Comparison of ENCODE assay signal across 9 mouse cellular contexts in genomic region chr16:44502895-44503575, GRCm38 (mm10). TPM values are rescaled to one million over a fixed set of nuclear protein-coding genes. Genes with fewer than 3 reads are reported as not detected.
DNase-seq lines count a peak whose midpoint lies in the region; ATAC-seq and TF ChIP-seq lines count a peak whose summit lies in the region.
"Had no signal": no experiment of that assay in that cellular context is flagged by ENCODE, and none has a peak within 500 bp of the region (broad histone marks: within the 10 kb centered on the region; RNA-seq: fewer than 3 reads in every experiment).

No protein-coding gene starts in this region.

- H3K27ac ChIP-seq in heart, postnatal 0 days (ENCODE audit: low read depth) = no peak overlapping the region

- H3K9me3 ChIP-seq in heart, postnatal 0 days (replicated peaks; ENCODE audit: control insufficient read depth, low read length) = no peaks in the 10 kb centered on the region

- H3K4me2 ChIP-seq in heart, postnatal 0 days (ENCODE audit: low read depth, low read length) = no peak overlapping the region
- H3K4me2 ChIP-seq: liver, embryonic 11.5 days had no signal

- TF ChIP-seq EP300 in heart, postnatal 0 days (IDR thresholded peaks at IDR 0.05; ENCODE audit: low read depth) = no peak; the same call in 1 of the 2 replicates

- peaks cover 28% of the 10 kb centered on the region for H3K36me3 ChIP-seq in heart, postnatal 0 days (replicated peaks; ENCODE audit: control insufficient read depth, insufficient read depth, low read length)

- no peak for TF ChIP-seq POLR2A in brain, embryonic 14.5 days (IDR thresholded peaks at IDR 0.05; ENCODE audit: borderline replicate concordance, extremely low read depth, insufficient read depth, insufficient read length, poor library complexity, severe bottlenecking)

- H3K9ac ChIP-seq in heart, postnatal 0 days (replicated peaks; ENCODE audit: low read depth, low read length) = no peak overlapping the region

- TF ChIP-seq CTCF in brain, embryonic 14.5 days (IDR thresholded peaks at IDR 0.05; ENCODE audit: borderline replicate concordance, extremely low read depth, insufficient read depth, insufficient read length) = no peak
- no peak for TF ChIP-seq CTCF in heart, postnatal 0 days (IDR thresholded peaks at IDR 0.05; ENCODE audit: low read depth)

- 0 out of 2 replicates have a peak, but pooled peaks cover 8% of the 10 kb centered on the region for H3K4me1 ChIP-seq in heart, postnatal 0 days (ENCODE audit: control insufficient read depth, insufficient read depth)

- no peak overlapping the region for H3K4me3 ChIP-seq in heart, postnatal 0 days (ENCODE audit: low read depth, low read length)

- WGBS in heart, postnatal 0 days = 30% methylated on average over 8 of the region's 8 CpGs

- peak; percentile 42 for DNase-seq in gastrocnemius, postnatal 10 days
- DNase-seq in gastrocnemius, postnatal 25 days = no peak
- DNase-seq in brain, embryonic 14.5 days (ENCODE audit: low read depth) = peak; percentile 64
- peak; percentile 65 for DNase-seq in heart, postnatal 0 days (ENCODE audit: low spot score)
- peak; percentile 34 to 65 for DNase-seq in lung, postnatal 4 days
- no peak for DNase-seq in layer of hippocampus, postnatal 14 days (ENCODE audit: low spot score in 2 of 2)
- no peak for DNase-seq in spleen, postnatal 4 days (ENCODE audit: low spot score in 2 of 2)
- DNase-seq in testis, postnatal 14 days (ENCODE audit: low spot score) = no peak

- peak; percentile 76 for ATAC-seq in heart, postnatal 0 days (ENCODE audit: insufficient read depth, low read depth)

- no peaks in the 10 kb centered on the region for H3K27me3 ChIP-seq in heart, postnatal 0 days (ENCODE audit: control insufficient read depth, insufficient read depth, low read length)

RNA-seq across cellular contexts. Expression of gene Boc, which starts 55.7 kb away (rescaled TPM):
- total RNA-seq in gastrocnemius, postnatal 10 days (2021) = 10 to 100 TPM; 14.0 to 15.9 TPM
- 1 to 10 TPM; 4.0 to 5.7 TPM for total RNA-seq in gastrocnemius, postnatal 25 days (2021)
- 20.2 and 20.5 TPM in 2 replicates for polyA plus RNA-seq in brain, embryonic 14.5 days (2012; rRNA removed)
- total RNA-seq in heart, postnatal 0 days (2014; rRNA removed; ENCODE audit: low replicate concordance) = 9.8 TPM in 2 replicates
- 2.6 and 3.1 TPM in 2 replicates for polyA plus RNA-seq in heart, postnatal 0 days (2015; fragmentation: Nextera tagmentation; extraction: Ambion mirVana)
- 10 to 100 TPM in 1 of 2 experiments, 1 to 10 TPM in 1; 9.9 to 10.7 TPM for total RNA-seq in layer of hippocampus, postnatal 14 days (2021)

Comparison
In these comparisons a context has a peak if more than half of its experiments do, and no peak if none do; other contexts are left out.
1. DNase-seq: peak in gastrocnemius, postnatal 10 days (single experiment), brain, embryonic 14.5 days (single experiment), heart, postnatal 0 days (single experiment) and lung, postnatal 4 days (2 of 2); none in gastrocnemius, postnatal 25 days (single experiment), layer of hippocampus, postnatal 14 days (0 of 2), spleen, postnatal 4 days (0 of 2) and testis, postnatal 14 days (single experiment).